Mouse (Mus musculus): ENCODE data around the gene Disp1. TPM values are rescaled to one million over a fixed set of nuclear protein-coding genes. Genes with fewer than 3 reads are reported as not detected.

Gene Disp1
- polyA plus RNA-seq, 1 experiment from 2014 or later = 7.8 TPM

GRCm38 (mm10) chr1:183160188-183160587, 61.1 kb downstream of the Disp1 start:
- H3K27me3 ChIP-seq = no peaks in the 10 kb centered on the region
- no peak overlapping the region for H3K9ac ChIP-seq
- no peaks in the 10 kb centered on the region for H3K36me3 ChIP-seq
- H3K27ac ChIP-seq = no peak overlapping the region
- H3K4me1 ChIP-seq (replicated peaks) = peaks cover 20% of the 10 kb centered on the region
- no peaks in the 10 kb centered on the region for H3K9me3 ChIP-seq (replicated peaks)
- H3K4me2 ChIP-seq = no peak overlapping the region
- WGBS = 86% methylated on average over 6 of the region's 6 CpGs
- ATAC-seq (replicated peaks; ENCODE audit: insufficient number of reproducible peaks, insufficient read depth, low FRiP score, low read depth) = no peak
- H3K4me3 ChIP-seq = no peak overlapping the region

GRCm38 (mm10) chr1:183159183-183159582, 62.1 kb downstream of the Disp1 start:
- H3K9me3 ChIP-seq (replicated peaks) = no peaks in the 10 kb centered on the region
- ATAC-seq (replicated peaks; ENCODE audit: insufficient number of reproducible peaks, insufficient read depth, low FRiP score, low read depth) = no peak
- 72% methylated on average over 7 of the region's 7 CpGs for WGBS
- no peaks in the 10 kb centered on the region for H3K27me3 ChIP-seq
- no peak overlapping the region for H3K4me2 ChIP-seq
- H3K27ac ChIP-seq = no peak overlapping the region
- H3K36me3 ChIP-seq = no peaks in the 10 kb centered on the region
- H3K9ac ChIP-seq = no peak overlapping the region
- H3K4me3 ChIP-seq = no peak overlapping the region
- peaks cover 21% of the 10 kb centered on the region for H3K4me1 ChIP-seq (replicated peaks)

- peak overlapping the region; percentile 25; the same call in 1 of the 2 replicates for H3K27ac ChIP-seq
- H3K36me3 ChIP-seq = no peaks in the 10 kb centered on the region
- no peaks in the 10 kb centered on the region for H3K9me3 ChIP-seq (replicated peaks)
- H3K9ac ChIP-seq = no peak overlapping the region
- 40% methylated on average over 5 of the region's 5 CpGs for WGBS
- H3K4me1 ChIP-seq (replicated peaks) = peaks cover 22% of the 10 kb centered on the region
- H3K4me3 ChIP-seq = no peak overlapping the region
- ATAC-seq (replicated peaks; ENCODE audit: insufficient number of reproducible peaks, insufficient read depth, low FRiP score, low read depth) = no peak
- H3K27me3 ChIP-seq = no peaks in the 10 kb centered on the region
- no peak overlapping the region for H3K4me2 ChIP-seq
Measured at GRCm38 (mm10) chr1:183155600-183155999, 65.7 kb downstream of the Disp1 start.

GRCm38 (mm10) chr1:183154296-183155204, 66.8 kb downstream of the Disp1 start:
- H3K4me2 ChIP-seq = no peak overlapping the region
- H3K9me3 ChIP-seq (replicated peaks) = no peaks in the 10 kb centered on the region
- H3K36me3 ChIP-seq = no peaks in the 10 kb centered on the region
- H3K4me1 ChIP-seq (replicated peaks) = peaks cover 31% of the 10 kb centered on the region
- no peak overlapping the region for H3K9ac ChIP-seq
- peak overlapping the region; percentile 17; the same call in 1 of the 2 replicates for H3K27ac ChIP-seq
- no peak for ATAC-seq (replicated peaks; ENCODE audit: insufficient number of reproducible peaks, insufficient read depth, low FRiP score, low read depth)
- no peak overlapping the region for H3K4me3 ChIP-seq
- no peaks in the 10 kb centered on the region for H3K27me3 ChIP-seq
- 42% methylated on average over 7 of the region's 7 CpGs for WGBS

GRCm38 (mm10) chr1:183153354-183153753, 68.0 kb downstream of the Disp1 start:
- no peaks in the 10 kb centered on the region for H3K9me3 ChIP-seq (replicated peaks)
- peaks cover 35% of the 10 kb centered on the region for H3K4me1 ChIP-seq (replicated peaks)

GRCm38 (mm10) chr1:183151510-183152319, 69.6 kb downstream of the Disp1 start:
- no peaks in the 10 kb centered on the region for H3K9me3 ChIP-seq (replicated peaks)
- H3K36me3 ChIP-seq = no peaks in the 10 kb centered on the region
- no peak overlapping the region for H3K4me2 ChIP-seq
- ATAC-seq (replicated peaks; ENCODE audit: insufficient number of reproducible peaks, insufficient read depth, low FRiP score, low read depth) = no peak
- WGBS = 64% methylated on average over 12 of the region's 12 CpGs
- no peak overlapping the region for H3K4me3 ChIP-seq
- peaks cover 46% of the 10 kb centered on the region for H3K4me1 ChIP-seq (replicated peaks)
- no peak overlapping the region for H3K9ac ChIP-seq
- H3K27me3 ChIP-seq = no peaks in the 10 kb centered on the region
- no peak overlapping the region for H3K27ac ChIP-seq

More at GRCm38 (mm10) chr1:183153354-183153753, 68.0 kb downstream of the Disp1 start:
- H3K27ac ChIP-seq = no peak overlapping the region
- no peak overlapping the region for H3K4me3 ChIP-seq
- 82% methylated on average over 4 of the region's 4 CpGs for WGBS
- H3K27me3 ChIP-seq = no peaks in the 10 kb centered on the region
- no peak for ATAC-seq (replicated peaks; ENCODE audit: insufficient number of reproducible peaks, insufficient read depth, low FRiP score, low read depth)
- no peak overlapping the region for H3K4me2 ChIP-seq
- H3K36me3 ChIP-seq = no peaks in the 10 kb centered on the region
- H3K9ac ChIP-seq = no peak overlapping the region

- Histone ChIP-seq H3K4me3 (no peak overlapping the region), H3K27me3 (no peaks in the 10 kb centered on the region), H3K36me3 (no peaks in the 10 kb centered on the region), H3K9ac (no peak overlapping the region), H3K27ac (no peak overlapping the region), H3K9me3 (replicated peaks) (no peaks in the 10 kb centered on the region), H3K4me2 (no peak overlapping the region), H3K4me1 (replicated peaks) (peaks cover 47% of the 10 kb centered on the region)
- no peak for ATAC-seq (replicated peaks; ENCODE audit: insufficient number of reproducible peaks, insufficient read depth, low FRiP score, low read depth)
- 64% methylated on average over 12 of the region's 12 CpGs for WGBS
Measured at GRCm38 (mm10) chr1:183150379-183150840, 70.9 kb downstream of the Disp1 start.

GRCm38 (mm10) chr1:183149571-183150105, 71.7 kb downstream of the Disp1 start:
- 70% methylated on average over 5 of the region's 5 CpGs for WGBS
- no peaks in the 10 kb centered on the region for H3K27me3 ChIP-seq
- H3K9ac ChIP-seq = no peak overlapping the region
- H3K4me2 ChIP-seq = no peak overlapping the region
- peaks cover 43% of the 10 kb centered on the region for H3K4me1 ChIP-seq (replicated peaks)
- no peak for ATAC-seq (replicated peaks; ENCODE audit: insufficient number of reproducible peaks, insufficient read depth, low FRiP score, low read depth)
- H3K9me3 ChIP-seq (replicated peaks) = no peaks in the 10 kb centered on the region
- H3K27ac ChIP-seq = no peak overlapping the region
- H3K36me3 ChIP-seq = no peaks in the 10 kb centered on the region
- no peak overlapping the region for H3K4me3 ChIP-seq

- Histone ChIP-seq H3K4me3 (0 out of 2 replicates have a peak overlapping the region, but pooled peaks have one; percentile 13), H3K9me3 (replicated peaks) (no peaks in the 10 kb centered on the region), H3K27ac (0 out of 2 replicates have a peak overlapping the region, but pooled peaks have one; percentile 42), H3K36me3 (no peaks in the 10 kb centered on the region), H3K27me3 (no peaks in the 10 kb centered on the region), H3K4me1 (replicated peaks) (peaks cover 41% of the 10 kb centered on the region), H3K4me2 (peak overlapping the region; percentile 36), H3K9ac (no peak overlapping the region)
- 18% methylated on average over 5 of the region's 5 CpGs for WGBS
- ATAC-seq (replicated peaks; ENCODE audit: insufficient number of reproducible peaks, insufficient read depth, low FRiP score, low read depth) = peak; percentile 93
Measured at GRCm38 (mm10) chr1:183147438-183147841, 73.9 kb downstream of the Disp1 start.

GRCm38 (mm10) chr1:183146795-183147194, 74.5 kb downstream of the Disp1 start:
- no peak overlapping the region; the same call in 1 of the 2 replicates for H3K9ac ChIP-seq
- peaks cover 43% of the 10 kb centered on the region for H3K4me1 ChIP-seq (replicated peaks)
- no peaks in the 10 kb centered on the region for H3K27me3 ChIP-seq
- no peaks in the 10 kb centered on the region for H3K9me3 ChIP-seq (replicated peaks)
- H3K4me2 ChIP-seq = peak overlapping the region; percentile 36
- WGBS = 26% methylated on average over 9 of the region's 9 CpGs
- H3K4me3 ChIP-seq = peak overlapping the region; percentile 30
- no peaks in the 10 kb centered on the region for H3K36me3 ChIP-seq
- no peak for ATAC-seq (replicated peaks; ENCODE audit: insufficient number of reproducible peaks, insufficient read depth, low FRiP score, low read depth)
- H3K27ac ChIP-seq = no peak overlapping the region

All from heart, embryonic 15.5 days (tissue).